Mouse (Mus musculus) midbrain, postnatal 0 days (tissue): ENCODE results near the gene Stk16. TPM values are rescaled to one million over a fixed set of nuclear protein-coding genes. Genes with fewer than 3 reads are reported as not detected.

Source experiments
- ATAC-seq: fragments of 200-750 bp; cut with Nextera tagmentation; 2 replicates; pipeline ENCODE4 v1.8.0; 2017; ENCODE audit warnings: moderate number of reproducible peaks, mild to moderate bottlenecking, moderate TSS enrichment, moderate library complexity; ENCODE audit not compliant: low FRiP score
- DNase-seq: peaks from one replicate; pipeline ENCODE4 v3.0.0-alpha.2; 2015; ENCODE audit warnings: low spot score
- H3K27ac ChIP-seq: fragments of 300-500 bp; sonication (generic); 2 replicates; pipeline ENCODE4 v1.5.1; 2014; ENCODE audit warnings: low read depth, mild to moderate bottlenecking, low read length, mixed read lengths
- H3K27me3 ChIP-seq: fragments of 300-500 bp; sonication (generic); 2 replicates; pipeline ENCODE4 v1.6.1; 2014; ENCODE audit warnings: low read length, control low read depth, mixed read lengths; ENCODE audit not compliant: insufficient read depth
- H3K36me3 ChIP-seq: fragments of 300-500 bp; sonication (generic); 2 replicates; pipeline ENCODE4 v1.6.1; 2014; ENCODE audit warnings: low read length, control low read depth, mixed read lengths; ENCODE audit not compliant: insufficient read depth
- H3K4me1 ChIP-seq: fragments of 300-500 bp; sonication (generic); 2 replicates; pipeline ENCODE4 v1.6.1; 2014; ENCODE audit warnings: mild to moderate bottlenecking, control low read depth, antibody characterized with exemption, low read length, mixed read lengths; ENCODE audit not compliant: insufficient read depth
- H3K4me2 ChIP-seq: fragments of 300-500 bp; sonication (generic); 2 replicates; pipeline ENCODE4 v1.6.1; 2014; ENCODE audit warnings: low read depth, mild to moderate bottlenecking, low read length, mixed read lengths; ENCODE audit not compliant: poor library complexity, severe bottlenecking
- H3K4me3 ChIP-seq: fragments of 300-500 bp; sonication (generic); 2 replicates; pipeline ENCODE4 v1.5.1; 2014; ENCODE audit warnings: low read depth, mild to moderate bottlenecking, low read length, moderate library complexity
- H3K9ac ChIP-seq: fragments of 300-500 bp; sonication (generic); replicated peaks from 2 replicates; pipeline ENCODE4 v1.6.1; 2014; ENCODE audit warnings: mild to moderate bottlenecking, low read length, moderate library complexity, mixed read lengths; ENCODE audit not compliant: poor library complexity, severe bottlenecking
- H3K9me3 ChIP-seq: fragments of 300-500 bp; sonication (generic); 2 replicates; pipeline ENCODE4 v1.6.1; 2016; ENCODE audit warnings: low read length, control low read depth
- CTCF ChIP-seq: IDR thresholded peaks from 2 replicates; pipeline ENCODE4 v1.5.1; 2016; ENCODE audit warnings: antibody characterized with exemption, mild to moderate bottlenecking
- WGBS: fragments of 180-500 bp; shearing (Covaris S2); extraction: QIAGEN DNeasy Blood & Tissue Kit; methylation state at CpG from one replicate; pipeline ENCODE4 v1.1.7; 2014; 5-methylcytosine and 5-hydroxymethylcytosine counted together
- polyA plus RNA-seq: library from polyadenylated mRNA; unstranded; fragments of >200 nt; fragmentation: Nextera tagmentation; extraction: Ambion mirVana; gene quantifications from 2 replicates; pipeline ENCODE4 v1.2.1, GENCODE M21; 2015
- total RNA-seq: library from RNA; depleted of rRNA; stranded (reverse); fragments of >200 nt; gene quantifications from 2 replicates; pipeline ENCODE4 v1.2.3, GENCODE M21; 2014

Gene Stk16
- total and polyA plus RNA-seq, 2 experiments from 2014 or later: 111 to 130 TPM

GRCm38 (mm10) chr1:75215785-75216184 lies 5.1 kb downstream of the Stk16 start:
- Histone ChIP-seq H3K27ac (no peak overlapping the region), H3K4me2 (no peak overlapping the region), H3K27me3 (0 out of 2 replicates have a peak, but pooled peaks cover 3% of the 10 kb centered on the region), H3K9me3 (no peaks in the 10 kb centered on the region), H3K4me1 (peaks cover 11% of the 10 kb centered on the region; the same call in 1 of the 2 replicates), H3K4me3 (no peak overlapping the region), H3K36me3 (peaks cover 26% of the 10 kb centered on the region), H3K9ac (no peak overlapping the region)
- TF ChIP-seq CTCF: no peak
- 98% methylated on average over 9 of the region's 9 CpGs for WGBS
- no peak for DNase-seq
- ATAC-seq: no peak

GRCm38 (mm10) chr1:75216797-75217585 lies 6.4 kb downstream of the Stk16 start:
- H3K4me2 ChIP-seq: no peak overlapping the region
- H3K9ac ChIP-seq: no peak overlapping the region
- no peak overlapping the region for H3K4me3 ChIP-seq
- DNase-seq: no peak
- H3K27ac ChIP-seq: no peak overlapping the region
- 0 out of 2 replicates have a peak, but pooled peaks cover 4% of the 10 kb centered on the region for H3K4me1 ChIP-seq
- no peak for TF ChIP-seq CTCF
- no peaks in the 10 kb centered on the region for H3K9me3 ChIP-seq
- 83% methylated on average over 13 of the region's 13 CpGs for WGBS
- peaks cover 25% of the 10 kb centered on the region for H3K36me3 ChIP-seq
- H3K27me3 ChIP-seq: peaks cover 12% of the 10 kb centered on the region
- no peak for ATAC-seq

- Histone ChIP-seq H3K9me3 (no peaks in the 10 kb centered on the region), H3K36me3 (peaks cover 19% of the 10 kb centered on the region), H3K9ac (peak overlapping the region; percentile 73; the same call in 1 of the 2 replicates), H3K4me3 (peak overlapping the region; percentile 61), H3K4me1 (0 out of 2 replicates have a peak, but pooled peaks cover 4% of the 10 kb centered on the region), H3K27ac (no peak overlapping the region), H3K27me3 (peaks cover 12% of the 10 kb centered on the region), H3K4me2 (peak overlapping the region; percentile 99)
- DNase-seq: no peak
- no peak for ATAC-seq
- WGBS: 5% methylated on average over 6 of the region's 6 CpGs
- TF ChIP-seq CTCF: no peak
Measured at GRCm38 (mm10) chr1:75217893-75218226, 7.2 kb downstream of the Stk16 start.

- ATAC-seq (peak; percentile 32; the same call in 1 of the 2 replicates), DNase-seq (no peak)
- H3K9ac ChIP-seq: peak overlapping the region; percentile 73
- H3K4me2 ChIP-seq: peak overlapping the region; percentile 99
- H3K9me3 ChIP-seq: no peaks in the 10 kb centered on the region
- H3K4me1 ChIP-seq: 0 out of 2 replicates have a peak, but pooled peaks cover 4% of the 10 kb centered on the region
- peak overlapping the region; percentile 61 for H3K4me3 ChIP-seq
- 2% methylated on average over 38 of the region's 38 CpGs for WGBS
- peaks cover 12% of the 10 kb centered on the region for H3K27me3 ChIP-seq
- H3K27ac ChIP-seq: no peak overlapping the region
- no peak for TF ChIP-seq CTCF
- H3K36me3 ChIP-seq: peaks cover 18% of the 10 kb centered on the region
Measured at GRCm38 (mm10) chr1:75218227-75219001, 7.8 kb downstream of the Stk16 start.

GRCm38 (mm10) chr1:75219078-75219477 lies 8.4 kb downstream of the Stk16 start:
- Histone ChIP-seq H3K4me3 (peak overlapping the region; percentile 61), H3K9ac (peak overlapping the region; percentile 73), H3K27ac (no peak overlapping the region), H3K27me3 (peaks cover 12% of the 10 kb centered on the region), H3K4me2 (peak overlapping the region; percentile 99), H3K4me1 (0 out of 2 replicates have a peak, but pooled peaks cover 4% of the 10 kb centered on the region), H3K9me3 (no peaks in the 10 kb centered on the region), H3K36me3 (peaks cover 11% of the 10 kb centered on the region; the same call in 1 of the 2 replicates)
- peak; percentile 45 for TF ChIP-seq CTCF
- DNase-seq (peak; percentile 87), ATAC-seq (peak; percentile 90)
- WGBS: 0% methylated on average over 24 of the region's 24 CpGs
